Mouse (Mus musculus): Measurements from ENCODE around the gene Aqp1. TPM values are rescaled to one million over a fixed set of nuclear protein-coding genes. Genes with fewer than 3 reads are reported as not detected.

Aqp1 gene
- polyA plus RNA-seq, 1 experiment from 2014 or later, result 30.9 TPM

GRCm38 (mm10) chr6:55367126-55367525, 30.9 kb downstream of the Aqp1 start:
- Histone ChIP-seq H3K4me1 (ENCODE audit: control insufficient read depth, insufficient read depth, low read depth, low read length) (no peaks in the 10 kb centered on the region), H3K9me3 (ENCODE audit: control insufficient read depth, low read length) (no peaks in the 10 kb centered on the region), H3K27ac (ENCODE audit: low read depth, low read length) (no peak overlapping the region), H3K4me3 (ENCODE audit: low read length) (no peak overlapping the region), H3K9ac (ENCODE audit: low read depth, low read length) (no peak overlapping the region), H3K36me3 (ENCODE audit: control insufficient read depth, insufficient read depth, low read length) (no peaks in the 10 kb centered on the region), H3K4me2 (ENCODE audit: low read length) (no peak overlapping the region), H3K27me3 (replicated peaks; ENCODE audit: control insufficient read depth, insufficient read depth, low read length) (no peaks in the 10 kb centered on the region)
- no peak for ATAC-seq

GRCm38 (mm10) chr6:55370831-55371230, 34.6 kb downstream of the Aqp1 start:
- no peaks in the 10 kb centered on the region; the same call in 1 of the 2 replicates for H3K27me3 ChIP-seq (replicated peaks; ENCODE audit: control insufficient read depth, insufficient read depth, low read length)
- 89% methylated on average over 6 of the region's 6 CpGs for whole genome bisulfite sequencing
- no peaks in the 10 kb centered on the region for H3K36me3 ChIP-seq (ENCODE audit: control insufficient read depth, insufficient read depth, low read length)
- H3K4me1 ChIP-seq (ENCODE audit: control insufficient read depth, insufficient read depth, low read depth, low read length), result no peaks in the 10 kb centered on the region
- no peak overlapping the region for H3K4me3 ChIP-seq (ENCODE audit: low read length)
- no peak overlapping the region for H3K4me2 ChIP-seq (ENCODE audit: low read length)
- ATAC-seq, result no peak
- H3K9ac ChIP-seq (ENCODE audit: low read depth, low read length), result no peak overlapping the region
- no peak overlapping the region for H3K27ac ChIP-seq (ENCODE audit: low read depth, low read length)
- H3K9me3 ChIP-seq (ENCODE audit: control insufficient read depth, low read length), result no peaks in the 10 kb centered on the region

DNA sequence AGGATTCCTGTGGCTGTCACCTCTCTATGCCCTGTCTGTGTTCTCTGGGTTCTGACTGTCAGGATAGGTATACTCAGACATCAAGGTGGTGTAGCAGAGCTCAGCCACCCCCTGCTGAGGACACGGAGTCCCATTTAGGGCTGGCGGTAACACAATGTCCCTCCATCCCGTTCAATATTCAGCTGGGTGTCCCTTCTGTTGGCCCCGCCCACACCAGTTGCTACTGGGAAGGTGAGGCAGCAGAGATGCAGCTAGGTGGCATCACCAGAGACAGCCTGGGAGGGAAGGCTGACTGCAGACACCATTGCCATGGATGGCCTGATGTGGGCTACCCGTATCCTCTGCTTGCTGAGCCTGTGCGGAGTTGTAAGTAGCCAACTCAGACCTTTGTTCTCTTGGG, 39.8 kb downstream of the Aqp1 start, which contains the start of gene Ghrhr:
Gene Ghrhr (plus strand): TSS at position 220 of the 400 bp plus-strand sequence.
- Histone ChIP-seq H3K27me3 (replicated peaks; ENCODE audit: control insufficient read depth, insufficient read depth, low read length) (no peaks in the 10 kb centered on the region; the same call in 1 of the 2 replicates), H3K9me3 (ENCODE audit: control insufficient read depth, low read length) (no peaks in the 10 kb centered on the region), H3K4me3 (ENCODE audit: low read length) (no peak within 1 kb of the TSS), H3K36me3 (ENCODE audit: control insufficient read depth, insufficient read depth, low read length) (no peaks in the 10 kb centered on the region), H3K4me2 (ENCODE audit: low read length) (no peak within 1 kb of the TSS), H3K9ac (ENCODE audit: low read depth, low read length) (no peak within 1 kb of the TSS), H3K27ac (ENCODE audit: low read depth, low read length) (no peak within 1 kb of the TSS), H3K4me1 (ENCODE audit: control insufficient read depth, insufficient read depth, low read depth, low read length) (no peaks in the 10 kb centered on the region)
- 80% methylated on average over 6 of the region's 6 CpGs for WGBS
- no peak for ATAC-seq

DNA sequence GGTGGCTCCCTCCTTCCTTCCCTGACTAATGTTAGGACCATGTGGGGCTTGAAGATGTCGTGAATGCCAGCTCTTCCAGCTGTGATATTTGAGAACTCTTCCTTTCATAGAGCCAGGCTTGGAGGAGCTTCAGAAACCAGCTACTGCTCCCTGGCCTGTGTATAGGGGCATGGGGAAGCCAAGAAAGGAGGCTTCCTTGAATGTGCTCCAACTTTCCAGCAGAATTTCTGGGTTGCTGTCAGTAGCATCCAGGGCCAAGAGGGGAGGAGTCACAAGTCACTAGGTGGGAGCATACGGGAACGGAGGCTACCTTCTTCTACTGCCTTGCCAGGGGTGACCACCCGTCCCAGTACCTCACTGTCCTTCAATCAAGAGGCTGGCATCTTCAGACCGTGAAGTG, 40.3 kb downstream of the Aqp1 start:
- Histone ChIP-seq H3K4me3 (ENCODE audit: low read length) (no peak overlapping the region), H3K4me1 (ENCODE audit: control insufficient read depth, insufficient read depth, low read depth, low read length) (no peaks in the 10 kb centered on the region), H3K27me3 (replicated peaks; ENCODE audit: control insufficient read depth, insufficient read depth, low read length) (no peaks in the 10 kb centered on the region; the same call in 1 of the 2 replicates), H3K36me3 (ENCODE audit: control insufficient read depth, insufficient read depth, low read length) (no peaks in the 10 kb centered on the region), H3K27ac (ENCODE audit: low read depth, low read length) (no peak overlapping the region), H3K9me3 (ENCODE audit: control insufficient read depth, low read length) (no peaks in the 10 kb centered on the region), H3K4me2 (ENCODE audit: low read length) (no peak overlapping the region), H3K9ac (ENCODE audit: low read depth, low read length) (no peak overlapping the region)
- WGBS, result 72% methylated on average over 5 of the region's 5 CpGs
- no peak for ATAC-seq

DNA sequence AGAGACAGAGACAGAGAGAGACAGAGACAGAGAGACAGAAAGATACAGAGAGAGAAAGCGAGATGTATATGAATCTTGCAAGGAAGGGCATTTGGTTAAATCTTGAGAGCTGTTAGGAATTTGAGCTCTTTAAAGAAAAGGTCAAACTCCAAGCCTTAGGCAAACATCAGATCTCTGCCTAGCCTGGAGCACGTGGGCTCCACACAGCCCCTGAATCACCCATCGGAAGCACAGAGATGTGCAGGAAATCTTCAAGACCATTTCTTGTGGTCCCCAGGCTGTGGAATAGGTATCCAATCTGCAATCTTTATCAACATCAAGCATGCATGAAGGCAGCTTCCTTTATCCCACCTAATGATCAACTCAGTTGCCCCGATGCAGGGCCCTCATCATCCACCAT, 41.2 kb downstream of the Aqp1 start:
- ATAC-seq, result no peak
- 87% methylated on average over 4 of the region's 4 CpGs for WGBS

DNA sequence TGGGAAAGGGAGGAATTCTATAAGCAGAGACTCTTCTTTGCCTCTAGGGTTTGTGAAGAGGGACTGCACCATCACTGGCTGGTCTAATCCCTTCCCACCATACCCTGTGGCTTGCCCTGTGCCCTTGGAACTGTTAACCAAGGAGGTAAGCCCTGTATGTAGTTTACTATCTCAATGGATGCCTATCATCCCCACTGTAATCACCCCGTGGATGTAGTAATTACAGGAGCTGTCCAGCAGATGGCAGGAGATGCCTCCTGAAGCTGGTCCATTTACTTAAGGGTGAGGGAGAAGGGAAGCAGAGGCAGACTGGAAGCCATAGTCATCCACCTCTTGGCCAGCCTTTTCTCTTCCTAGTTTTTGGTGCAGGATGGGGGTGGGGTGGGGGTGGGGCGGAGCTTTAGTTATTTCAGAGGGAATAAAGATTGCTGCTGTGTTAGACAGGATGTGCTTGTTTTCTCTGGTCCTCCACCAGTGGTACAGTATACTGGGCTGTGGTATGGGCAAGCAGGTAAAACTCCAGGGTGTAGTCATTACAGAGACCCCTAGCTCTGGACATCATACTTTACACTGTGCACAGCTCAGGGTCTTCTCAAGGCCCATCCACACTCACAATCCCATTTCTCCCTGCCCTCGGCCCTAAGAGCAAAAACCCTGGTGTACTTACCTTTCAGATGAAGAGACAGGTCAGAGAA, 43.6 kb downstream of the Aqp1 start:
- no peak overlapping the region for H3K4me2 ChIP-seq (ENCODE audit: low read length)
- H3K27me3 ChIP-seq (replicated peaks; ENCODE audit: control insufficient read depth, insufficient read depth, low read length), result no peaks in the 10 kb centered on the region; the same call in 1 of the 2 replicates
- H3K9ac ChIP-seq (ENCODE audit: low read depth, low read length), result no peak overlapping the region
- no peaks in the 10 kb centered on the region for H3K36me3 ChIP-seq (ENCODE audit: control insufficient read depth, insufficient read depth, low read length)
- no peaks in the 10 kb centered on the region for H3K4me1 ChIP-seq (ENCODE audit: control insufficient read depth, insufficient read depth, low read depth, low read length)
- no peak overlapping the region for H3K4me3 ChIP-seq (ENCODE audit: low read length)
- 43% methylated on average over 3 of the region's 3 CpGs for WGBS
- no peaks in the 10 kb centered on the region for H3K9me3 ChIP-seq (ENCODE audit: control insufficient read depth, low read length)
- no peak overlapping the region for H3K27ac ChIP-seq (ENCODE audit: low read depth, low read length)
- ATAC-seq, result peak; percentile 86

More for the DNA sequence above, 41.2 kb downstream of the Aqp1 start:
- Histone ChIP-seq H3K4me2 (ENCODE audit: low read length) (no peak overlapping the region), H3K4me1 (ENCODE audit: control insufficient read depth, insufficient read depth, low read depth, low read length) (no peaks in the 10 kb centered on the region), H3K9ac (ENCODE audit: low read depth, low read length) (no peak overlapping the region), H3K27ac (ENCODE audit: low read depth, low read length) (no peak overlapping the region), H3K27me3 (replicated peaks; ENCODE audit: control insufficient read depth, insufficient read depth, low read length) (no peaks in the 10 kb centered on the region; the same call in 1 of the 2 replicates), H3K4me3 (ENCODE audit: low read length) (no peak overlapping the region), H3K36me3 (ENCODE audit: control insufficient read depth, insufficient read depth, low read length) (no peaks in the 10 kb centered on the region), H3K9me3 (ENCODE audit: control insufficient read depth, low read length) (no peaks in the 10 kb centered on the region)

DNA sequence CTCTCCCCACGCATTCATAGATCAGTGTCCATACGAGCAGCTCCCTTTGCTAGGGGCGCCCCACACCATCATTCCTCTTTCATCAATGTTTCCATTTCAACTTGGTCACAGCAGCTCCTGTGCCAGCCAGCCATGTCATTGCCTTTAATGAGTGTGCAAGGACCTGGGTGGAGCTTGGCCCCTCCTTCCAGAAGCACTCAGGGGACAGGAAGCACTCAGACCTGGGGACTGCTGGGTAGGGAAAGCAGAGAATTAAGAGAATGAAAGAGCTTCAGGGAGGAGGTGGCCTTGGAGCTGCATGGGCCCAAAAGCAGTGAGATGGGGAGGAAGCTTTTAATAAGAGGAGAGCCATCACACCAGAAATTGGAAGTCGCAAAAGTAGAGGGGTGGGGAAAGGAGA, 45.7 kb downstream of the Aqp1 start:
- Histone ChIP-seq H3K4me2 (ENCODE audit: low read length) (no peak overlapping the region), H3K9ac (ENCODE audit: low read depth, low read length) (no peak overlapping the region), H3K27ac (ENCODE audit: low read depth, low read length) (no peak overlapping the region), H3K9me3 (ENCODE audit: control insufficient read depth, low read length) (no peaks in the 10 kb centered on the region), H3K4me1 (ENCODE audit: control insufficient read depth, insufficient read depth, low read depth, low read length) (no peaks in the 10 kb centered on the region), H3K36me3 (ENCODE audit: control insufficient read depth, insufficient read depth, low read length) (no peaks in the 10 kb centered on the region), H3K4me3 (ENCODE audit: low read length) (no peak overlapping the region), H3K27me3 (replicated peaks; ENCODE audit: control insufficient read depth, insufficient read depth, low read length) (no peaks in the 10 kb centered on the region)
- WGBS, result 88% methylated on average over 4 of the region's 4 CpGs
- no peak for ATAC-seq

- ATAC-seq, result no peak
- WGBS, result 22% methylated on average over 1 of the region's 1 CpGs
Observed at GRCm38 (mm10) chr6:55383897-55384296, 47.7 kb downstream of the Aqp1 start.

GRCm38 (mm10) chr6:55384356-55384951, 48.2 kb downstream of the Aqp1 start:
- ATAC-seq, result no peak
- H3K9ac ChIP-seq (ENCODE audit: low read depth, low read length), result no peak overlapping the region
- H3K27ac ChIP-seq (ENCODE audit: low read depth, low read length), result no peak overlapping the region
- no peak overlapping the region for H3K4me3 ChIP-seq (ENCODE audit: low read length)
- peaks cover 4% of the 10 kb centered on the region; the same call in 1 of the 2 replicates for H3K4me1 ChIP-seq (ENCODE audit: control insufficient read depth, insufficient read depth, low read depth, low read length)
- WGBS, result 86% methylated on average over 5 of the region's 5 CpGs
- no peak overlapping the region for H3K4me2 ChIP-seq (ENCODE audit: low read length)
- no peaks in the 10 kb centered on the region for H3K27me3 ChIP-seq (replicated peaks; ENCODE audit: control insufficient read depth, insufficient read depth, low read length)
- no peaks in the 10 kb centered on the region for H3K9me3 ChIP-seq (ENCODE audit: control insufficient read depth, low read length)
- H3K36me3 ChIP-seq (ENCODE audit: control insufficient read depth, insufficient read depth, low read length), result no peaks in the 10 kb centered on the region

More at GRCm38 (mm10) chr6:55383897-55384296, 47.7 kb downstream of the Aqp1 start:
- H3K9me3 ChIP-seq (ENCODE audit: control insufficient read depth, low read length), result no peaks in the 10 kb centered on the region
- H3K9ac ChIP-seq (ENCODE audit: low read depth, low read length), result no peak overlapping the region
- H3K4me1 ChIP-seq (ENCODE audit: control insufficient read depth, insufficient read depth, low read depth, low read length), result peaks cover 4% of the 10 kb centered on the region; the same call in 1 of the 2 replicates
- H3K36me3 ChIP-seq (ENCODE audit: control insufficient read depth, insufficient read depth, low read length), result no peaks in the 10 kb centered on the region
- no peak overlapping the region for H3K4me2 ChIP-seq (ENCODE audit: low read length)
- no peak overlapping the region for H3K4me3 ChIP-seq (ENCODE audit: low read length)
- H3K27me3 ChIP-seq (replicated peaks; ENCODE audit: control insufficient read depth, insufficient read depth, low read length), result no peaks in the 10 kb centered on the region
- H3K27ac ChIP-seq (ENCODE audit: low read depth, low read length), result no peak overlapping the region
